Mouse (Mus musculus): ENCODE results near the gene Rabep1. TPM values are rescaled to one million over a fixed set of nuclear protein-coding genes. Genes with fewer than 3 reads are reported as not detected.

Rabep1 gene
- 38.5 and 39.7 TPM in 2 replicates for polyA plus RNA-seq (2015; fragmentation: Nextera tagmentation; extraction: Ambion mirVana)

- H3K27me3 ChIP-seq = no peaks in the 10 kb centered on the region
- no peaks in the 10 kb centered on the region for H3K36me3 ChIP-seq
- peak within 1 kb of the TSS; percentile 94 for H3K4me3 ChIP-seq
- H3K4me1 ChIP-seq = peaks cover 21% of the 10 kb centered on the region
- ATAC-seq (ENCODE audit: low FRiP score, low read depth) = peak; percentile 95
- H3K9me3 ChIP-seq = no peaks in the 10 kb centered on the region
- peak within 1 kb of the TSS; percentile 78 for H3K27ac ChIP-seq
- under 1% methylated on average over 80 of the region's 88 CpGs for WGBS
- H3K9ac ChIP-seq = peak within 1 kb of the TSS; percentile 93
- peak within 1 kb of the TSS; percentile 84 for H3K4me2 ChIP-seq (replicated peaks)
These were observed at the start of gene Rabep1 for GRCm38 (mm10) chr11:70844559-70845456. TSS of gene Rabep1 (plus strand) at chr11:70844778.

- Histone ChIP-seq H3K27me3 (no peaks in the 10 kb centered on the region), H3K36me3 (no peaks in the 10 kb centered on the region), H3K9ac (no peak overlapping the region), H3K4me3 (no peak overlapping the region), H3K4me1 (no peaks in the 10 kb centered on the region), H3K27ac (no peak overlapping the region), H3K4me2 (replicated peaks) (no peak overlapping the region), H3K9me3 (no peaks in the 10 kb centered on the region)
- WGBS = 90% methylated on average over 2 of the region's 2 CpGs
- no peak for ATAC-seq (ENCODE audit: low FRiP score, low read depth)
These were observed 42.2 kb upstream of the Rabep1 start for GRCm38 (mm10) chr11:70802208-70802864.

GRCm38 (mm10) chr11:70802865-70803261 lies 41.7 kb upstream of the Rabep1 start:
- Histone ChIP-seq H3K4me1 (no peaks in the 10 kb centered on the region), H3K9ac (no peak overlapping the region), H3K9me3 (no peaks in the 10 kb centered on the region), H3K27ac (no peak overlapping the region), H3K4me3 (no peak overlapping the region), H3K27me3 (no peaks in the 10 kb centered on the region), H3K36me3 (no peaks in the 10 kb centered on the region), H3K4me2 (replicated peaks) (no peak overlapping the region)
- ATAC-seq (ENCODE audit: low FRiP score, low read depth) = no peak
- whole genome bisulfite sequencing = 71% methylated on average over 2 of the region's 2 CpGs

GRCm38 (mm10) chr11:70803711-70804200 lies 40.8 kb upstream of the Rabep1 start:
- ATAC-seq (ENCODE audit: low FRiP score, low read depth) = no peak
- Histone ChIP-seq H3K4me3 (no peak overlapping the region), H3K27me3 (no peaks in the 10 kb centered on the region), H3K27ac (no peak overlapping the region), H3K36me3 (no peaks in the 10 kb centered on the region), H3K9ac (no peak overlapping the region), H3K9me3 (no peaks in the 10 kb centered on the region), H3K4me2 (replicated peaks) (no peak overlapping the region), H3K4me1 (no peaks in the 10 kb centered on the region)
- 78% methylated on average over 6 of the region's 6 CpGs for WGBS

GRCm38 (mm10) chr11:70804395-70804794 lies 40.2 kb upstream of the Rabep1 start:
- WGBS = 72% methylated on average over 3 of the region's 3 CpGs
- ATAC-seq (ENCODE audit: low FRiP score, low read depth) = no peak
- Histone ChIP-seq H3K27me3 (no peaks in the 10 kb centered on the region), H3K4me3 (no peak overlapping the region), H3K27ac (no peak overlapping the region), H3K9me3 (no peaks in the 10 kb centered on the region), H3K4me2 (replicated peaks) (no peak overlapping the region), H3K4me1 (no peaks in the 10 kb centered on the region), H3K36me3 (no peaks in the 10 kb centered on the region), H3K9ac (no peak overlapping the region)

- H3K4me3 ChIP-seq = no peak overlapping the region
- WGBS = 86% methylated on average over 8 of the region's 8 CpGs
- H3K36me3 ChIP-seq = no peaks in the 10 kb centered on the region
- no peaks in the 10 kb centered on the region for H3K4me1 ChIP-seq
- no peak overlapping the region for H3K4me2 ChIP-seq (replicated peaks)
- H3K9me3 ChIP-seq = no peaks in the 10 kb centered on the region
- H3K27ac ChIP-seq = no peak overlapping the region
- no peaks in the 10 kb centered on the region for H3K27me3 ChIP-seq
- H3K9ac ChIP-seq = no peak overlapping the region
- no peak for ATAC-seq (ENCODE audit: low FRiP score, low read depth)
These were observed 38.9 kb upstream of the Rabep1 start for GRCm38 (mm10) chr11:70805641-70806175.

- no peak overlapping the region for H3K4me2 ChIP-seq (replicated peaks)
- H3K4me1 ChIP-seq = no peaks in the 10 kb centered on the region
- H3K4me3 ChIP-seq = no peak overlapping the region
- H3K27ac ChIP-seq = no peak overlapping the region
- no peaks in the 10 kb centered on the region for H3K9me3 ChIP-seq
- ATAC-seq (ENCODE audit: low FRiP score, low read depth) = no peak
- 85% methylated on average over 4 of the region's 4 CpGs for WGBS
- H3K27me3 ChIP-seq = no peaks in the 10 kb centered on the region
- H3K9ac ChIP-seq = no peak overlapping the region
- no peaks in the 10 kb centered on the region for H3K36me3 ChIP-seq
These were observed 37.9 kb upstream of the Rabep1 start for GRCm38 (mm10) chr11:70806697-70807096.

GRCm38 (mm10) chr11:70807630-70808029 lies 36.9 kb upstream of the Rabep1 start:
- Histone ChIP-seq H3K4me1 (no peaks in the 10 kb centered on the region), H3K36me3 (no peaks in the 10 kb centered on the region), H3K4me2 (replicated peaks) (no peak overlapping the region), H3K9ac (no peak overlapping the region), H3K4me3 (no peak overlapping the region), H3K9me3 (no peaks in the 10 kb centered on the region), H3K27me3 (no peaks in the 10 kb centered on the region), H3K27ac (no peak overlapping the region)
- 86% methylated on average over 4 of the region's 4 CpGs for WGBS
- no peak for ATAC-seq (ENCODE audit: low FRiP score, low read depth)

- Histone ChIP-seq H3K4me2 (replicated peaks) (no peak overlapping the region), H3K9me3 (no peaks in the 10 kb centered on the region), H3K4me1 (no peaks in the 10 kb centered on the region), H3K27ac (no peak overlapping the region), H3K4me3 (no peak overlapping the region), H3K27me3 (no peaks in the 10 kb centered on the region), H3K36me3 (no peaks in the 10 kb centered on the region), H3K9ac (no peak overlapping the region)
- 73% methylated on average over 3 of the region's 3 CpGs for WGBS
- no peak for ATAC-seq (ENCODE audit: low FRiP score, low read depth)
These were observed 36.5 kb upstream of the Rabep1 start for GRCm38 (mm10) chr11:70808101-70808500.

- Histone ChIP-seq H3K4me1 (no peaks in the 10 kb centered on the region), H3K9me3 (no peaks in the 10 kb centered on the region), H3K36me3 (no peaks in the 10 kb centered on the region), H3K4me2 (replicated peaks) (no peak overlapping the region), H3K9ac (no peak overlapping the region), H3K4me3 (no peak overlapping the region), H3K27me3 (no peaks in the 10 kb centered on the region), H3K27ac (no peak overlapping the region)
- no peak for ATAC-seq (ENCODE audit: low FRiP score, low read depth)
- 5% methylated on average over 1 of the region's 1 CpGs for WGBS
These were observed 35.6 kb upstream of the Rabep1 start for GRCm38 (mm10) chr11:70809011-70809410.

- no peak overlapping the region for H3K4me2 ChIP-seq (replicated peaks)
- H3K36me3 ChIP-seq = no peaks in the 10 kb centered on the region
- H3K4me3 ChIP-seq = no peak overlapping the region
- no peak overlapping the region for H3K27ac ChIP-seq
- no peaks in the 10 kb centered on the region for H3K9me3 ChIP-seq
- WGBS = 78% methylated on average over 5 of the region's 5 CpGs
- no peak overlapping the region for H3K9ac ChIP-seq
- no peaks in the 10 kb centered on the region for H3K27me3 ChIP-seq
- no peak for ATAC-seq (ENCODE audit: low FRiP score, low read depth)
- H3K4me1 ChIP-seq = no peaks in the 10 kb centered on the region
These were observed 33.5 kb upstream of the Rabep1 start for GRCm38 (mm10) chr11:70811041-70811440.
